Mouse (Mus musculus) cerebellum, postnatal 14 days (tissue): Measurements from ENCODE around the gene Ccnt1.

ENCODE experiments used
- DNase-seq, 2 experiments: peaks; one replicate each; pipeline ENCODE4 v3.0.0; 2021; ENCODE audit warnings: mixed read lengths in 2 of 2

Ccnt1 gene

GRCm38 (mm10) chr15:98570873-98571538 is at the start of gene Ccnt1, which contains the start of gene 4930415O20Rik:
TSS of gene Ccnt1 (minus strand) at chr15:98570923.
TSS of gene 4930415O20Rik (plus strand) at chr15:98571004.
- DNase-seq: no peak

- DNase-seq: peak; percentile 87 to 89
Measured at GRCm38 (mm10) chr15:98617176-98617537, 46.4 kb upstream of the Ccnt1 start.

- no peak for DNase-seq
Measured at GRCm38 (mm10) chr15:98616362-98617175, 45.8 kb upstream of the Ccnt1 start.

GRCm38 (mm10) chr15:98615751-98616150 is 45.0 kb upstream of the Ccnt1 start:
- no peak for DNase-seq

- DNase-seq: no peak
Measured at GRCm38 (mm10) chr15:98614971-98615370, 44.2 kb upstream of the Ccnt1 start.

GRCm38 (mm10) chr15:98614551-98614950 is 43.8 kb upstream of the Ccnt1 start:
- peak; percentile 84 to 88 for DNase-seq

- no peak for DNase-seq
Measured at GRCm38 (mm10) chr15:98612229-98612628, 41.5 kb upstream of the Ccnt1 start.

GRCm38 (mm10) chr15:98610131-98610633 is 39.5 kb upstream of the Ccnt1 start:
- DNase-seq: peak in 1 of 2 experiments; percentile 25

GRCm38 (mm10) chr15:98609331-98610130 is 38.8 kb upstream of the Ccnt1 start, which contains the start of gene Adcy6:
TSS of gene Adcy6 (minus strand) at chr15:98610076.
- peak; percentile 81 to 85 for DNase-seq

- peak; percentile 33 for DNase-seq
Measured at GRCm38 (mm10) chr15:98608784-98609250, 38.1 kb upstream of the Ccnt1 start.

- DNase-seq: peak in 1 of 2 experiments; percentile 5
Measured at GRCm38 (mm10) chr15:98608058-98608783, 37.5 kb upstream of the Ccnt1 start.

GRCm38 (mm10) chr15:98607557-98607956 is 36.8 kb upstream of the Ccnt1 start:
- peak in 1 of 2 experiments; percentile 28 for DNase-seq

- peak in 1 of 2 experiments; percentile 1 for DNase-seq
Measured at GRCm38 (mm10) chr15:98606739-98607138, 36.0 kb upstream of the Ccnt1 start.

GRCm38 (mm10) chr15:98606051-98606536 is 35.4 kb upstream of the Ccnt1 start:
- peak in 1 of 2 experiments; percentile 2 for DNase-seq

GRCm38 (mm10) chr15:98604041-98604575 is 33.4 kb upstream of the Ccnt1 start:
- DNase-seq: no peak

- peak in 1 of 2 experiments; percentile 30 for DNase-seq
Measured at GRCm38 (mm10) chr15:98602921-98603458, 32.3 kb upstream of the Ccnt1 start.

GRCm38 (mm10) chr15:98602191-98602881 is 31.6 kb upstream of the Ccnt1 start:
- no peak for DNase-seq

- DNase-seq: no peak
Measured at GRCm38 (mm10) chr15:98601832-98602190, 31.1 kb upstream of the Ccnt1 start.

- no peak for DNase-seq
Measured at GRCm38 (mm10) chr15:98600036-98600709, 29.4 kb upstream of the Ccnt1 start.

- no peak for DNase-seq
Measured at GRCm38 (mm10) chr15:98596609-98597008, 25.9 kb upstream of the Ccnt1 start.
